Comparison of ENCODE assay signal across 10 mouse cellular contexts in genomic region chr2:148039351-148040235, GRCm38 (mm10). TPM values are rescaled to one million over a fixed set of nuclear protein-coding genes. Genes with fewer than 3 reads are reported as not detected.
DNase-seq lines count a peak whose midpoint lies in the region; ATAC-seq lines count a peak whose summit lies in the region.
"Had no signal": no experiment of that assay in that cellular context is flagged by ENCODE, and none has a peak within 500 bp of the region (broad histone marks: within the 10 kb centered on the region; RNA-seq: fewer than 3 reads in every experiment).

No protein-coding gene starts in this region.

- ATAC-seq in forebrain, embryonic 12.5 days (ENCODE audit: low FRiP score), result peak; percentile 8; the same call in 1 of the 2 replicates
- ATAC-seq in forebrain, embryonic 15.5 days (replicated peaks), result no peak
- ATAC-seq in limb, embryonic 11.5 days (ENCODE audit: insufficient number of reproducible peaks, low FRiP score, low TSS enrichment, low read depth), result no peak
- ATAC-seq in midbrain, embryonic 11.5 days (ENCODE audit: low FRiP score), result peak; percentile 33; the same call in 1 of the 2 replicates

- H3K4me2 ChIP-seq in forebrain, embryonic 12.5 days, result no peak overlapping the region
- H3K4me2 ChIP-seq in forebrain, embryonic 15.5 days (replicated peaks), result no peak overlapping the region
- H3K4me2 ChIP-seq in limb, embryonic 11.5 days (ENCODE audit: low read depth, severe bottlenecking), result no peak overlapping the region
- H3K4me2 ChIP-seq in midbrain, embryonic 11.5 days, result peak overlapping the region; percentile 40
- H3K4me2 ChIP-seq: embryonic facial prominence, embryonic 12.5 days had no signal

- no peaks in the 10 kb centered on the region for H3K9me3 ChIP-seq in forebrain, embryonic 12.5 days
- H3K9me3 ChIP-seq in forebrain, embryonic 15.5 days, result no peaks in the 10 kb centered on the region
- H3K9me3 ChIP-seq in limb, embryonic 11.5 days (ENCODE audit: control insufficient read depth, low read length), result no peaks in the 10 kb centered on the region
- H3K9me3 ChIP-seq in midbrain, embryonic 11.5 days (ENCODE audit: control insufficient read depth, low read length), result no peaks in the 10 kb centered on the region
- H3K9me3 ChIP-seq: embryonic facial prominence, embryonic 12.5 days had no signal

- DNase-seq in ZHBTc4 (ENCODE audit: low read depth, low spot score), result peak; percentile 54
- peak; percentile 67 for DNase-seq in limb, embryonic 11.5 days (ENCODE audit: low spot score)
- DNase-seq in midbrain, embryonic 11.5 days (ENCODE audit: low spot score, missing footprints), result peak; percentile 97
- DNase-seq in layer of hippocampus, postnatal 36 days, result no peak
- no peak for DNase-seq in frontal cortex, postnatal 10 days (ENCODE audit: low spot score in 2 of 2)
- DNase-seq in urinary bladder, postnatal 14 days (ENCODE audit: low spot score), result no peak
- DNase-seq: adrenal gland, postnatal 10 days had no signal

- peaks cover 14% of the 10 kb centered on the region for H3K4me1 ChIP-seq in forebrain, embryonic 12.5 days
- H3K4me1 ChIP-seq in forebrain, embryonic 15.5 days, result peaks cover 7% of the 10 kb centered on the region; the same call in 1 of the 2 replicates
- H3K4me1 ChIP-seq in limb, embryonic 11.5 days (ENCODE audit: control insufficient read depth, insufficient read depth, low read length), result no peaks in the 10 kb centered on the region
- peaks cover 5% of the 10 kb centered on the region for H3K4me1 ChIP-seq in midbrain, embryonic 11.5 days (ENCODE audit: control insufficient read depth, insufficient read depth, low read length)
- H3K4me1 ChIP-seq: embryonic facial prominence, embryonic 12.5 days had no signal

- no peak overlapping the region for H3K4me3 ChIP-seq in forebrain, embryonic 12.5 days (replicated peaks)
- no peak overlapping the region for H3K4me3 ChIP-seq in forebrain, embryonic 15.5 days
- H3K4me3 ChIP-seq in limb, embryonic 11.5 days (ENCODE audit: low read depth, low read length), result no peak overlapping the region
- peak overlapping the region; percentile 33 for H3K4me3 ChIP-seq in midbrain, embryonic 11.5 days (ENCODE audit: low read depth, low read length)
- H3K4me3 ChIP-seq: embryonic facial prominence, embryonic 12.5 days had no signal

- WGBS in forebrain, embryonic 12.5 days, result under 1% methylated on average over 53 of the region's 53 CpGs
- WGBS in forebrain, embryonic 15.5 days, result under 1% methylated on average over 53 of the region's 53 CpGs
- WGBS in limb, embryonic 11.5 days, result under 1% methylated on average over 53 of the region's 53 CpGs
- WGBS in midbrain, embryonic 11.5 days, result under 1% methylated on average over 53 of the region's 53 CpGs

- no peaks in the 10 kb centered on the region for H3K36me3 ChIP-seq in forebrain, embryonic 12.5 days (replicated peaks)
- no peaks in the 10 kb centered on the region for H3K36me3 ChIP-seq in forebrain, embryonic 15.5 days
- H3K36me3 ChIP-seq in limb, embryonic 11.5 days (ENCODE audit: control insufficient read depth, insufficient read depth, low read length), result no peaks in the 10 kb centered on the region
- H3K36me3 ChIP-seq in midbrain, embryonic 11.5 days (ENCODE audit: control insufficient read depth, insufficient read depth, low read length), result no peaks in the 10 kb centered on the region
- H3K36me3 ChIP-seq: embryonic facial prominence, embryonic 12.5 days had no signal

- peaks cover 99% of the 10 kb centered on the region for H3K27me3 ChIP-seq in forebrain, embryonic 12.5 days
- peaks cover 97% of the 10 kb centered on the region for H3K27me3 ChIP-seq in forebrain, embryonic 15.5 days
- H3K27me3 ChIP-seq in limb, embryonic 11.5 days (ENCODE audit: control insufficient read depth, insufficient read depth, low read length), result peaks cover 95% of the 10 kb centered on the region
- H3K27me3 ChIP-seq in midbrain, embryonic 11.5 days (ENCODE audit: control insufficient read depth, insufficient read depth, low read length), result peaks cover 100% of the 10 kb centered on the region

- H3K9ac ChIP-seq in forebrain, embryonic 12.5 days, result no peak overlapping the region
- no peak overlapping the region for H3K9ac ChIP-seq in forebrain, embryonic 15.5 days (replicated peaks)
- H3K9ac ChIP-seq in limb, embryonic 11.5 days (ENCODE audit: low read length), result no peak overlapping the region
- peak overlapping the region; percentile 65 for H3K9ac ChIP-seq in midbrain, embryonic 11.5 days (ENCODE audit: low read length)
- H3K9ac ChIP-seq: embryonic facial prominence, embryonic 12.5 days had no signal

- no peak overlapping the region for H3K27ac ChIP-seq in forebrain, embryonic 12.5 days
- H3K27ac ChIP-seq in forebrain, embryonic 15.5 days (replicated peaks), result no peak overlapping the region
- no peak overlapping the region for H3K27ac ChIP-seq in limb, embryonic 11.5 days (replicated peaks; ENCODE audit: low read depth, low read length)
- peak overlapping the region; percentile 73 for H3K27ac ChIP-seq in midbrain, embryonic 11.5 days (ENCODE audit: low read depth, low read length)
- H3K27ac ChIP-seq: embryonic facial prominence, embryonic 12.5 days had no signal

RNA-seq across cellular contexts. Expression of gene Foxa2, which starts 7.2 kb away (rescaled TPM):
- 0.28 and 0.66 TPM in 2 replicates for polyA plus RNA-seq in forebrain, embryonic 12.5 days (2016; fragmentation: Nextera tagmentation; extraction: Ambion mirVana)
- not detected in 2 replicates for polyA plus RNA-seq in forebrain, embryonic 15.5 days (2015; fragmentation: Nextera tagmentation; extraction: Ambion mirVana)
- 0.09 TPM in 1 of 2 replicates, not detected in the other for polyA plus RNA-seq in limb, embryonic 11.5 days (2014; fragmentation: Nextera tagmentation; extraction: Ambion mirVana)
- polyA plus RNA-seq in midbrain, embryonic 11.5 days (2014; fragmentation: Nextera tagmentation; extraction: Ambion mirVana), result 15.1 and 17.9 TPM in 2 replicates
- not detected for total RNA-seq in layer of hippocampus, postnatal 36 days (2021)

Comparison
In these comparisons a context has a peak if more than half of its experiments do, and no peak if none do; other contexts are left out.
1. ATAC-seq: peak in forebrain, embryonic 12.5 days (single experiment) and midbrain, embryonic 11.5 days (single experiment); none in forebrain, embryonic 15.5 days (single experiment) and limb, embryonic 11.5 days (single experiment).
2. DNase-seq: peak in ZHBTc4 (single experiment), limb, embryonic 11.5 days (single experiment) and midbrain, embryonic 11.5 days (single experiment); none in layer of hippocampus, postnatal 36 days (0 of 2), frontal cortex, postnatal 10 days (0 of 2) and urinary bladder, postnatal 14 days (single experiment).